Mouse (Mus musculus) heart, embryonic 14.5 days (tissue): ENCODE data around the gene Rcan1. TPM values are rescaled to one million over a fixed set of nuclear protein-coding genes. Genes with fewer than 3 reads are reported as not detected.

ENCODE experiments used
- ATAC-seq: fragments of 200-750 bp; cut with Nextera tagmentation; 2 replicates; pipeline ENCODE4 v1.8.0; 2017; ENCODE audit warnings: low read depth, moderate TSS enrichment; ENCODE audit not compliant: insufficient number of reproducible peaks, insufficient read depth, low FRiP score
- H3K27ac ChIP-seq, 2 experiments: fragments of 200-500 bp in 1 of 2; fragments of 300-500 bp in 1 of 2; sonication (generic) in 1 of 2; replicated peaks in 1 of 2; 2 replicates each; pipeline ENCODE4 v1.5.1; 2012 to 2014; ENCODE audit warnings: low read depth in 2 of 2, low read length in 2 of 2, control low read depth in 1 of 2, mild to moderate bottlenecking in 1 of 2, mixed read lengths in 1 of 2; ENCODE audit not compliant: control insufficient read depth in 1 of 2, insufficient read depth in 1 of 2
- H3K27me3 ChIP-seq: fragments of 300-500 bp; sonication (generic); 2 replicates; pipeline ENCODE4 v1.6.1; 2014; ENCODE audit warnings: mild to moderate bottlenecking, low read length, control low read depth; ENCODE audit not compliant: control insufficient read depth, insufficient read depth
- H3K36me3 ChIP-seq: fragments of 300-500 bp; sonication (generic); 2 replicates; pipeline ENCODE4 v1.6.1; 2014; ENCODE audit warnings: mild to moderate bottlenecking, control low read depth, low read length, mixed read lengths; ENCODE audit not compliant: control insufficient read depth, insufficient read depth
- H3K4me1 ChIP-seq, 2 experiments: fragments of 200-500 bp in 1 of 2; fragments of 300-500 bp in 1 of 2; sonication (generic) in 1 of 2; 2 replicates each; pipeline ENCODE4 v1.6.1; 2012 to 2014; ENCODE audit warnings: low read length in 2 of 2, control low read depth in 1 of 2, mixed read lengths in 1 of 2; ENCODE audit not compliant: control insufficient read depth in 2 of 2, insufficient read depth in 2 of 2
- H3K4me2 ChIP-seq: fragments of 300-500 bp; sonication (generic); 2 replicates; pipeline ENCODE4 v1.6.1; 2014; ENCODE audit warnings: mild to moderate bottlenecking, low read length
- H3K4me3 ChIP-seq, 2 experiments: fragments of 200-500 bp in 1 of 2; fragments of 300-500 bp in 1 of 2; sonication (generic) in 1 of 2; 2 replicates each; pipeline ENCODE4 v1.5.1; 2012 to 2014; ENCODE audit warnings: low read length in 2 of 2, mild to moderate bottlenecking in 2 of 2, control low read depth in 1 of 2, low read depth in 1 of 2, moderate library complexity in 1 of 2; ENCODE audit not compliant: control insufficient read depth in 1 of 2, insufficient read depth in 1 of 2
- H3K9ac ChIP-seq: fragments of 300-500 bp; sonication (generic); 2 replicates; pipeline ENCODE4 v1.6.1; 2014; ENCODE audit warnings: mild to moderate bottlenecking, low read length
- H3K9me3 ChIP-seq: fragments of 300-500 bp; sonication (generic); 2 replicates; pipeline ENCODE4 v1.6.1; 2016; ENCODE audit warnings: low read length, control low read depth; ENCODE audit not compliant: control insufficient read depth
- WGBS: fragments of 180-500 bp; shearing (Covaris S2); extraction: QIAGEN DNeasy Blood & Tissue Kit; methylation state at CpG from one replicate; pipeline ENCODE4 v1.1.7; 2014; 5-methylcytosine and 5-hydroxymethylcytosine counted together
- polyA plus RNA-seq: library from polyadenylated mRNA; unstranded; fragments of >200 nt; fragmentation: Nextera tagmentation; extraction: Ambion mirVana; gene quantifications from 2 replicates; pipeline ENCODE4 v1.2.1, GENCODE M21; 2014

Rcan1 gene
- polyA plus RNA-seq, 1 experiment from 2014 or later = 105 TPM

DNA sequence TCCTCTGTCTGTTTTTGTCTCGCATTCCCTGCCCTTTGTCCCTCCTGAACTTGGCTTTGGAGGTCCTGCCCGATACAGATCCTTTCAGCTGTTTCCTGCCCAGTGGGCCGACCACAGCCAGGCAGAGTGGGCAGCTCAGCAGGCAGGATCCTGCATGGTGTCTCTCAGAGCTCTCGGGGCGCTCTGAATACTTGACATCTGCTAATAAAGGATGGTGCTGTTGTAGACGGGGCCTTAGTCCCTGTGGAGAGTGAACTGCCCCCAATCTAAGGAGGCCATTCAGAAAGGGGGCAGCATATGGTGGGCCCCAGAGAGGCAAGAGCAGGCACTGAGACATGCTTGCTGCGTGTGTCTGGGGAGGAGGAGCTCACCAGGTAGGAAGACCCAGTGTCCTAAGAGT is 57.8 kb downstream of the Rcan1 start:
- H3K27ac ChIP-seq = peak overlapping the region; percentile 58 to 79

DNA sequence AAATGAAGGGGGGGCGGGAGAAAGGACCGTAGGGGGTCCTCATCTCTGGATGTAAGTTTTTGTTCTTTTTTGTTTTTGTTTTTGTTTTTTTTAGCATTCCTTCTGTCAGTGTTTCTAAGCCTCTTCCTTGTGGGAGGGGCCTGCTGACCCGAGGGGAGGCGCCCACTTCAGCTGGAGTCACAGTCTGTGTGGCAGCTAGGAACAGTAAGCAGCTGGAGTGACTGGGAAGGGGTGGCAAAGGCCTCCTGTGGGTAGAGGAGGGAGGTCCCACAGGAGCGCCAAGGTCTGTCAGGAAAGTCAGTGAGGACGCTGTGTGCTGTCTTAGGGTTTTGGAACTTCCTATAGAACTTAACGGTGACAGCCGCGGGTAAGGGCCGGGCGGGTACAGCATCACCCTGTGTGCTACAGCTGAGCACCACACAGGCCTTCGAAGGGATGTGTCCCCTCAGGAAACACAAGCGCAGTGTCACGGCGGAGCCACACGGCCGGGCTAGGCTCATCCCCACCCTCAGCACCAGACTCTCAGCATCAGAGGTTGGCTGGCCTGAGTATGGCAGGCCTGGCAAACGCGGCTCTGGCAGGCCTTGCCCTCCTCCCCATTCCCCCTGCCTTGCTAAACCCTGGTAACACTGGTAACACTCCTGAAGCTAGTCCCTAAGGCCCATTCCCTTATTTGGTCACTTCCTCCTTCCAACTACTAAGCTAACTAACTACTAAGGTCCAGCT is 58.5 kb downstream of the Rcan1 start:
- Histone ChIP-seq H3K4me2 (peak overlapping the region; percentile 6; the same call in 1 of the 2 replicates), H3K27ac (peak overlapping the region in 1 of 2 experiments; percentile 79; a peak in 3 of 4 replicates), H3K36me3 (no peaks in the 10 kb centered on the region; the same call in 1 of the 2 replicates), H3K9me3 (no peaks in the 10 kb centered on the region), H3K4me1 (peaks cover 31 to 54% of the 10 kb centered on the region in 2 experiments), H3K4me3 (no peak overlapping the region), H3K27me3 (no peaks in the 10 kb centered on the region), H3K9ac (peak overlapping the region; percentile 58)
- WGBS = 64% methylated on average over 19 of the region's 19 CpGs
- no peak for ATAC-seq

More for the DNA sequence above, 57.8 kb downstream of the Rcan1 start:
- H3K4me1 ChIP-seq = peaks cover 29 to 49% of the 10 kb centered on the region in 2 experiments
- 0 out of 2 replicates have a peak overlapping the region, but pooled peaks have one; percentile 6 for H3K4me2 ChIP-seq
- H3K36me3 ChIP-seq = no peaks in the 10 kb centered on the region; the same call in 1 of the 2 replicates
- H3K27me3 ChIP-seq = no peaks in the 10 kb centered on the region
- H3K4me3 ChIP-seq = no peak overlapping the region
- no peaks in the 10 kb centered on the region for H3K9me3 ChIP-seq
- 0 out of 2 replicates have a peak, but pooled peaks have one; percentile 19 for ATAC-seq
- H3K9ac ChIP-seq = peak overlapping the region; percentile 58
- whole genome bisulfite sequencing = 29% methylated on average over 7 of the region's 7 CpGs

DNA sequence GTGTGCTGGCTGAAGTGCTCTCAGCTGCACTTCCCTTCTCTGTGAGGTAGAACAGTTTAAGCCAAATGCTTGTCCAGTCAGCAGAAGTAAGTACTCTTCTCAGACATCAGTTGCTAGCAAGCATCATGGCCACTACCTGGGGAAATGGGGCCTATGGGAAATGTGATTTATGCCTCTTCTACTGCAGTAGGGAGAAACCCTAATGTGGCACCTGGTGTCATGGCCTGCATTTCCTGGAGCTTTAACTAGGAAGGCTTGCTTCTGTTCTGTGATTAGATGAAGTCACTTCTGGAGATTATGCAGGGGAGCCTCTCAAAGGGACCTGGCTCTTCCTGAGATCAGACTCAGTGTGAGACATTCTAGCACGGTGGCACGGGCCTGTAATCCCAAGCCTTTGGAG is 60.3 kb downstream of the Rcan1 start:
- H3K4me2 ChIP-seq = no peak overlapping the region
- H3K9me3 ChIP-seq = no peaks in the 10 kb centered on the region
- H3K36me3 ChIP-seq = no peaks in the 10 kb centered on the region
- 62% methylated on average over 2 of the region's 2 CpGs for WGBS
- no peak overlapping the region for H3K4me3 ChIP-seq
- peaks cover 21 to 41% of the 10 kb centered on the region in 2 experiments for H3K4me1 ChIP-seq
- no peak overlapping the region for H3K27ac ChIP-seq
- H3K27me3 ChIP-seq = no peaks in the 10 kb centered on the region
- ATAC-seq = no peak
- no peak overlapping the region for H3K9ac ChIP-seq

DNA sequence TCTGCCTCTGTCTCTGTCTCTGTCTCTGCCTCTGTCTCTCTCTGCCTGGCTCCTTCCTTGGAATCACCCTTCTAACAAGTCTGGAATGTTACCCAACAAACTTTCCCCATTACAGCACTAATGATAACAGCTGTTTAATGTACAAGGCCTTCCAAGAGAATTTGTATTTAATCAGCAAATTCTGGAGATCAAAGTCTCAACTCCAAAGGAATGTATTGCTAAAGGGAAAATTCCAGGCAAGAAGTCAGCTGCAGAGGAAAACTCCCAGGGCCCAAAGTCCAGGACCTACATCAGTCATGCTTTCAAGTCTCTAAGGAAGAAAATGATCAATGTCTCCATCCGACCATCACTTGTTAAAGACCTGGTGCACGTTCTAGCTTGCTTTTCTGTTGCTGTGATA is 62.8 kb downstream of the Rcan1 start:
- Histone ChIP-seq H3K4me1 (peaks cover 20 to 34% of the 10 kb centered on the region in 2 experiments), H3K9ac (no peak overlapping the region), H3K9me3 (no peaks in the 10 kb centered on the region), H3K27ac (no peak overlapping the region), H3K4me3 (no peak overlapping the region), H3K4me2 (no peak overlapping the region), H3K27me3 (no peaks in the 10 kb centered on the region), H3K36me3 (no peaks in the 10 kb centered on the region)
- no peak for ATAC-seq
- 63% methylated on average over 2 of the region's 2 CpGs for WGBS

DNA sequence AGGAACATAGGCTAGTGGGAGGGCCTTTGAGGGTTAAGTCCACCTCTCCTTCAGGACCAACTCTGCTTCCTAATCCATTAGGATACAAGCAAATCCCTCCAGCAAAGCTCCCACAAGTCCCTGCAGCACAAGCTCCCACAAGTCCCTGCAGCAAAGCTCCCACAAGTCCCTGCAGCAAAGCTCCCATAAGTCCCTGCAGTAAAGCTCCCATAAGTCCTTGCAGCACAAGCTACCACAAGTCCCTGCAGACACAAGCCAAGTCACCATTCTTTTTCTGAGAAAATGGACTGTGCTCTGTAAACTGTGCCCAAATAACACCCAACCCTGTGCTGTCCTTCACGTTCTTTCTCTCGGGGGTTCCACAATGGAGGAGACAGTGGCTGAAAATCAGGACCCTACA is 66.5 kb downstream of the Rcan1 start:
- Histone ChIP-seq H3K4me2 (no peak overlapping the region), H3K4me1 (peaks cover 26 to 43% of the 10 kb centered on the region in 2 experiments), H3K27ac (no peak overlapping the region), H3K27me3 (no peaks in the 10 kb centered on the region), H3K9ac (no peak overlapping the region), H3K4me3 (no peak overlapping the region), H3K36me3 (no peaks in the 10 kb centered on the region), H3K9me3 (no peaks in the 10 kb centered on the region)
- no peak for ATAC-seq
- 92% methylated on average over 2 of the region's 2 CpGs for WGBS

DNA sequence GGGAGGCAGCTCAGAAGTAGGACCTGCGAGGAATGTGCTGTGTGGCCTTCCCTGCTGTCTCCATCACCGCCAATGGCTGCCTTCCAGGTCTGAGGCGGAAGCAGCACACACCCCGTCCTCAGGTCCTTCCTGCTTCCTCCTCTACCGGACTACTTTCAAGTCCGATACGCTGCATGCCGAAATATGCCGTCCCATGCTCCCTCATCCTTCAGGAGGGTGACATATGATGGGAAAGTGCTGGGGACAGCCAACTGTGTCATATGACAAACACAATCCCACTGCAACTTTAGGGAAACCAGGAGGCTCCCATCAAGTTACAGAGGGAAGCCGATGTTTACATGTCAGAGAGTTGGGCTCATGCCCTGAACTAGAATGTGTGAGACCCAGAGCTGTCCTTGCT is 67.6 kb downstream of the Rcan1 start:
- H3K36me3 ChIP-seq = no peaks in the 10 kb centered on the region
- no peaks in the 10 kb centered on the region for H3K9me3 ChIP-seq
- H3K4me1 ChIP-seq = peaks cover 28 to 48% of the 10 kb centered on the region in 2 experiments
- peak overlapping the region; percentile 57; the same call in 1 of the 2 replicates for H3K9ac ChIP-seq
- H3K27ac ChIP-seq = no peak overlapping the region; a peak in 2 of 4 replicates
- ATAC-seq = no peak
- no peak overlapping the region for H3K4me3 ChIP-seq
- H3K4me2 ChIP-seq = no peak overlapping the region
- no peaks in the 10 kb centered on the region for H3K27me3 ChIP-seq
- 58% methylated on average over 10 of the region's 10 CpGs for WGBS

DNA sequence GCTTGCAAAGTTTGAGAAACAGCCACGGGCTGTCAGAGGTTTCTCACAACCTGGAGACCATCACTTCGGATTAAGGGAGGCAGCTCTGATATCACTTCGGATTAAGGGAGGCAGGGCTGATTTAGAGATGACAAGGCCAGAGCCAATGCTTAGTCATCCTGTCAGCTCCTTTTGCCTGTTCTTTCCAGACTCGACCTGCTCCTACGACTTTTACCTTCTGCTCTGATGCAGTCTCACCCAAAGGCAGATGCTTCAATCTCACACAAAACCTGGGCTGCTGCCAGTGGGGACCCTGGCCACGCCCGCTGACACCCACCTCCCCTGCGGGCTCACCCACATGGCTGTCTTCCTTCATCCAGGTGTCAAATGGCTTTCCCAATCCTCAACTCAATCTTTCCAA is 68.5 kb downstream of the Rcan1 start:
- Histone ChIP-seq H3K4me3 (no peak overlapping the region), H3K4me2 (no peak overlapping the region), H3K27me3 (no peaks in the 10 kb centered on the region), H3K4me1 (peaks cover 33 to 50% of the 10 kb centered on the region in 2 experiments), H3K9ac (peak overlapping the region; percentile 57; the same call in 1 of the 2 replicates), H3K27ac (no peak overlapping the region), H3K9me3 (no peaks in the 10 kb centered on the region), H3K36me3 (peaks cover 4% of the 10 kb centered on the region)
- 39% methylated on average over 8 of the region's 8 CpGs for WGBS
- ATAC-seq = no peak
